Mouse (Mus musculus): ENCODE data around the gene Zranb2.

The Zranb2 gene

GRCm38 (mm10) chr3:157578469-157579170 lies 44.7 kb downstream of the Zranb2 start:
- DNase-seq (ENCODE audit: low read depth, low spot score), result no peak

GRCm38 (mm10) chr3:157579376-157579775 lies 45.4 kb downstream of the Zranb2 start:
- DNase-seq (ENCODE audit: low read depth, low spot score), result no peak

- DNase-seq (ENCODE audit: low read depth, low spot score), result no peak
These were observed 46.3 kb downstream of the Zranb2 start for GRCm38 (mm10) chr3:157580299-157580698.

- DNase-seq (ENCODE audit: low read depth, low spot score), result no peak
These were observed 47.8 kb downstream of the Zranb2 start for GRCm38 (mm10) chr3:157581755-157582154.

- no peak for DNase-seq (ENCODE audit: low read depth, low spot score)
These were observed 48.9 kb downstream of the Zranb2 start for GRCm38 (mm10) chr3:157582626-157583405.

GRCm38 (mm10) chr3:157597837-157598379 lies 63.9 kb downstream of the Zranb2 start:
- peak; percentile 30 for DNase-seq (ENCODE audit: low read depth, low spot score)

Data from brain, adult 2 months (tissue).